Mouse (Mus musculus) frontal cortex, adult 2 months (tissue): ENCODE measurements around the gene Cd247. TPM values are rescaled to one million over a fixed set of nuclear protein-coding genes. Genes with fewer than 3 reads are reported as not detected.

Experiments used
- DNase-seq, 2 experiments: peaks; one replicate each; pipeline ENCODE4 v3.0.0; 2022; ENCODE audit warnings: low spot score in 1 of 2; ENCODE audit errors: extremely low spot score in 1 of 2
- polyA plus RNA-seq: library from polyadenylated mRNA; depleted of rRNA; stranded (reverse); fragments of >200 nt; gene quantifications from 2 replicates; pipeline ENCODE4 v1.2.3, GENCODE M21; 2012

Gene Cd247
- polyA plus RNA-seq, 1 experiment = 0.26 TPM

GRCm38 (mm10) chr1:165775518-165776294 lies 12.8 kb upstream of the Cd247 start:
- DNase-seq = peak in 1 of 2 experiments; percentile 78

- peak in 1 of 2 experiments; percentile 63 for DNase-seq
Observed at GRCm38 (mm10) chr1:165779954-165780585, 8.4 kb upstream of the Cd247 start.

GRCm38 (mm10) chr1:165780586-165781111 lies 7.8 kb upstream of the Cd247 start:
- DNase-seq = no peak

- DNase-seq = no peak
Observed at GRCm38 (mm10) chr1:165781426-165781825, 7.1 kb upstream of the Cd247 start.

GRCm38 (mm10) chr1:165781911-165782310 lies 6.6 kb upstream of the Cd247 start:
- no peak for DNase-seq

GRCm38 (mm10) chr1:165786296-165786695 lies 2.2 kb upstream of the Cd247 start:
- no peak for DNase-seq

- DNase-seq = no peak
Observed at GRCm38 (mm10) chr1:165789066-165789660, 682 bp downstream of the Cd247 start.

GRCm38 (mm10) chr1:165789963-165790362 lies 1.5 kb downstream of the Cd247 start:
- no peak for DNase-seq

- DNase-seq = no peak
Observed at GRCm38 (mm10) chr1:165790461-165791210, 2.2 kb downstream of the Cd247 start.

GRCm38 (mm10) chr1:165791411-165791810 lies 2.9 kb downstream of the Cd247 start:
- no peak for DNase-seq

- DNase-seq = no peak
Observed at GRCm38 (mm10) chr1:165801709-165802310, 13.3 kb downstream of the Cd247 start.

- DNase-seq = no peak
Observed at GRCm38 (mm10) chr1:165803107-165803506, 14.6 kb downstream of the Cd247 start.

GRCm38 (mm10) chr1:165804133-165804532 lies 15.7 kb downstream of the Cd247 start:
- DNase-seq = no peak

- DNase-seq = no peak
Observed at GRCm38 (mm10) chr1:165810633-165811032, 22.2 kb downstream of the Cd247 start.

- no peak for DNase-seq
Observed at GRCm38 (mm10) chr1:165811170-165811569, 22.7 kb downstream of the Cd247 start.

GRCm38 (mm10) chr1:165812775-165813174 lies 24.3 kb downstream of the Cd247 start:
- DNase-seq = no peak

- no peak for DNase-seq
Observed at GRCm38 (mm10) chr1:165814116-165814515, 25.6 kb downstream of the Cd247 start.

GRCm38 (mm10) chr1:165814521-165815278 lies 26.2 kb downstream of the Cd247 start:
- peak in 1 of 2 experiments; percentile 7 for DNase-seq

- DNase-seq = no peak
Observed at GRCm38 (mm10) chr1:165816391-165816790, 27.9 kb downstream of the Cd247 start.

GRCm38 (mm10) chr1:165817264-165817663 lies 28.8 kb downstream of the Cd247 start:
- no peak for DNase-seq
